Mouse (Mus musculus) limb, embryonic 11.5 days (tissue): ENCODE results near the gene Apopt1. TPM values are rescaled to one million over a fixed set of nuclear protein-coding genes. Genes with fewer than 3 reads are reported as not detected.
"Not testable (repeated sequence)": the region's sequence is repeated elsewhere in the genome, so short reads cannot be mapped to it uniquely, and the experiment has no call there.

ENCODE experiments used
- ATAC-seq: fragments of 200-750 bp; cut with Nextera tagmentation; 2 replicates; pipeline ENCODE4 v1.8.0; 2017; ENCODE audit warnings: low read depth; ENCODE audit not compliant: insufficient number of reproducible peaks, low FRiP score, low TSS enrichment
- DNase-seq: peaks from one replicate; pipeline ENCODE4 v3.0.0-alpha.2; 2015; ENCODE audit warnings: low spot score
- H3K27ac ChIP-seq: fragments of 300-500 bp; sonication (generic); replicated peaks from 2 replicates; pipeline ENCODE4 v1.5.1; 2014; ENCODE audit warnings: low read depth, mild to moderate bottlenecking, low read length
- H3K27me3 ChIP-seq: fragments of 300-500 bp; sonication (generic); 2 replicates; pipeline ENCODE4 v1.6.1; 2014; ENCODE audit warnings: mild to moderate bottlenecking, low read length, mixed read lengths; ENCODE audit not compliant: control insufficient read depth, insufficient read depth
- H3K36me3 ChIP-seq: fragments of 300-500 bp; sonication (generic); 2 replicates; pipeline ENCODE4 v1.6.1; 2014; ENCODE audit warnings: mild to moderate bottlenecking, low read length, moderate library complexity, mixed read lengths; ENCODE audit not compliant: control insufficient read depth, insufficient read depth
- H3K4me1 ChIP-seq: fragments of 300-500 bp; sonication (generic); 2 replicates; pipeline ENCODE4 v1.6.1; 2014; ENCODE audit warnings: low read length, mixed read lengths; ENCODE audit not compliant: control insufficient read depth, insufficient read depth
- H3K4me2 ChIP-seq: fragments of 300-500 bp; sonication (generic); 2 replicates; pipeline ENCODE4 v1.6.1; 2014; ENCODE audit warnings: low read depth, mild to moderate bottlenecking, moderate library complexity; ENCODE audit not compliant: severe bottlenecking
- H3K4me3 ChIP-seq: fragments of 300-500 bp; sonication (generic); 2 replicates; pipeline ENCODE4 v1.5.1; 2014; ENCODE audit warnings: low read depth, low read length
- H3K9ac ChIP-seq: fragments of 300-500 bp; sonication (generic); 2 replicates; pipeline ENCODE4 v1.6.1; 2014; ENCODE audit warnings: mild to moderate bottlenecking, low read length
- H3K9me3 ChIP-seq: fragments of 300-500 bp; sonication (generic); 2 replicates; pipeline ENCODE4 v1.6.1; 2016; ENCODE audit warnings: low read length; ENCODE audit not compliant: control insufficient read depth
- WGBS: fragments of 180-500 bp; shearing (Covaris S2); extraction: QIAGEN DNeasy Blood & Tissue Kit; methylation state at CpG from one replicate; pipeline ENCODE4 v1.1.7; 2014; 5-methylcytosine and 5-hydroxymethylcytosine counted together
- polyA plus RNA-seq: library from polyadenylated mRNA; unstranded; fragments of >200 nt; fragmentation: Nextera tagmentation; extraction: Ambion mirVana; gene quantifications from 2 replicates; pipeline ENCODE4 v1.2.1, GENCODE M21; 2014

Apopt1 gene
- polyA plus RNA-seq, 1 experiment from 2014 or later = 55.1 TPM

DNA sequence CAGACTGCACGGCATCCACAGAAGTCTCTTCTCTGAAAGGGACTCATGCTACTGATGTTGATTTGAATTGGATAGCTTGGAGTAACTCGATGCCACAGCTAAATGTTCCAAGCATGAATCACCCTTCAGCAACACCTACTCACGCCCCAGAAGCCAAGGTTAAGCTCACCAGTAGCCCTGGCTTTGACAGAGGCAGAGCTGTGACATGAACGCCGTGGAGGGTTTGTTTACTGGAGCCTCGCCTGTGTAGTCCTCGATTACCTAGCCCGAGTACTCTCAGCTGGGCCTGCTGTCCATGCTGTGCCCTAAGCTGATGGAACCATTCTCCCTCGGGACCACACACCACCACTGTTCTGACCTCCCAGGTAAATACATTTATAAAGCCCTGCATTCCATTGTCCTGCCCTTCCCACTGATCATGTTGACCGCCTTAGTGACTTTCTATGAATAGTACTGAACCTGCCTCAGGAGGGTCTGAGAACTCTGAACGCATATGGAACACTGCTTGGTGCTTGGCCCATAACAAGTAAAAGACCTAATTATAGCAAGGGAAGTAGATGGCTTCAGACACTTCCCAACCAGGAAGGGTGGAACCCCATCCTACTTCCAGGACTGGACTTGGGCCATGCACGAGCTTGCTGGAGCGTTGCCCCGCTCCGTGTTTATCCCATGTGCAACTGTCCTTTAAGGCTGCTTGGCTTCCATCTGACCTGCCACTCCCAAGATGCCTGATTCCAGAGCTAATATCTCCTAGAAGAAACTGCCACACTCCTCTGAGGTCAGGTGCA, 7.7 kb upstream of the Apopt1 start:
- ATAC-seq (no peak), DNase-seq (no peak)
- Histone ChIP-seq H3K27ac (no peak overlapping the region), H3K9me3 (no peaks in the 10 kb centered on the region), H3K4me2 (no peak overlapping the region), H3K9ac (no peak overlapping the region), H3K4me1 (no peaks in the 10 kb centered on the region; the same call in 1 of the 2 replicates), H3K36me3 (peaks cover 17% of the 10 kb centered on the region), H3K27me3 (no peaks in the 10 kb centered on the region), H3K4me3 (no peak overlapping the region)
- WGBS = 71% methylated on average over 15 of the region's 15 CpGs

DNA sequence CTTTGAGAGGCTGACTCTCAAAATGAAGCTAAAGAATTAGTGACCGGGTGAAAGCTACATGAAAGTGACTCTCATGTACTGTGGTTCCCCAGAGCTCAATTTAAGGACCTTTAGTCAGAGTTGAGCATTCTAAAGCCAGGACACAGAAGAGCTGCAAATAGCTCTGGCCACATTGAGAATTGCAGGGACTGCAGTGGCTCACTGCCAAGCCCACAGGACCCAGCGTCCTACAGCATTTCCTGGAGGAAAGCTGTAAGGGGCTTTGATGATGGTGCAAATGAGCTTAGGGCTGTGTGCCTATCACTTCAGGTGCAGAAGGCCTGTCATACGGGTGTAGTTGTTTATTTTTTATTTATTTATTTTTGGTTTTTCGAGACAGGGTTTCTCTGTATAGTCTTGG, 4.9 kb upstream of the Apopt1 start:
- Histone ChIP-seq H3K4me3 (no peak overlapping the region), H3K36me3 (peaks cover 22% of the 10 kb centered on the region), H3K9ac (no peak overlapping the region), H3K4me2 (no peak overlapping the region), H3K9me3 (no peaks in the 10 kb centered on the region), H3K27ac (no peak overlapping the region), H3K4me1 (peaks cover 7% of the 10 kb centered on the region), H3K27me3 (no peaks in the 10 kb centered on the region)
- DNase-seq = no peak
- no peak for ATAC-seq
- 83% methylated on average over 4 of the region's 4 CpGs for WGBS

DNA sequence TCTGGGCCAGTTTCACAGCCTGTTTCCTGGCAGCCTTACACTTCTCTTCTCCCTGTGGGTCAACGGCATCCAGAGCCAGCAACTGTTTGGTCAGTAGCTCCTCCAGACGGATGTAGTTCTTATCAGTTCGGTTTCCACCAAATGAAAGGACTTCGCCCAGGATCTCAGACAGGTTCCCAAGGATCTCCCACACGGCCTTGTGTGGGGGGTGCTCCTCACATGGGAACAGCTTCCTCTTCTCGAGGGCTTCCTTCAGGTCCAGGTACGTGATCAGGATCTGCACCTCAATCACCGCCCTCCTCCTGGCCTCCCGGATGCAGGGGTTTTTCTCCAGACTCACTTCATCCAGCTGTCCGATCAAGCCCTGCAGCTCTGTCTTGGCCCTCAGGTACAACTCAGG, 3.0 kb upstream of the Apopt1 start:
- Histone ChIP-seq H3K9me3 (no peaks in the 10 kb centered on the region), H3K4me3 (no peak overlapping the region), H3K9ac (no peak overlapping the region), H3K27ac (no peak overlapping the region), H3K36me3 (peaks cover 22% of the 10 kb centered on the region), H3K27me3 (no peaks in the 10 kb centered on the region), H3K4me1 (peaks cover 7% of the 10 kb centered on the region), H3K4me2 (no peak overlapping the region)
- 95% methylated on average over 10 of the region's 10 CpGs for WGBS
- DNase-seq (no peak), ATAC-seq (no peak)

DNA sequence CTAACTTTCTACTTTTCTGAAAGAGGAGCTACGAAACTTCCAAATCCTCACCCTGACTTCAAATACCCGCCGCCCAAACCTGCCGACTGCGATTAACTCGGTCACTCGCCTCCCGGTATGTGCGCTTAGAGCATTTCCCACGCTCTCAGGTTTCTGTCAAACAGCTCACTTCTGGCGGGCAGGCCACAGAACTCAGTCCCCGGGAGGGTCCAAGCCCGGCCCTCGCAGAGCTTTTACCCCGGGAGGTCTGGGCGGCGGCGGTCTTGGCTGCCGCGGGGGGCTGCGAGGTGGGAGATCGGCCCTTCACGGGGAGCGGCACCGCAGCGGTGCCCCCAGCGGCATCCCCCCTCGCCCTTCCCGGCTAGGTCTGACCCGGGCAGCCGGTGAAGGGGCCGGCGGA, 585 bp upstream of the Apopt1 start:
- Histone ChIP-seq H3K4me1 (peaks cover 7% of the 10 kb centered on the region), H3K4me3 (peak overlapping the region; percentile 99), H3K27me3 (no peaks in the 10 kb centered on the region), H3K27ac (peak overlapping the region; percentile 65), H3K9me3 (no peaks in the 10 kb centered on the region), H3K9ac (peak overlapping the region; percentile 93), H3K4me2 (peak overlapping the region; percentile 84), H3K36me3 (peaks cover 22% of the 10 kb centered on the region)
- DNase-seq = peak; percentile 64
- under 1% methylated on average over 33 of the region's 33 CpGs for WGBS
- peak; percentile 65 for ATAC-seq

DNA sequence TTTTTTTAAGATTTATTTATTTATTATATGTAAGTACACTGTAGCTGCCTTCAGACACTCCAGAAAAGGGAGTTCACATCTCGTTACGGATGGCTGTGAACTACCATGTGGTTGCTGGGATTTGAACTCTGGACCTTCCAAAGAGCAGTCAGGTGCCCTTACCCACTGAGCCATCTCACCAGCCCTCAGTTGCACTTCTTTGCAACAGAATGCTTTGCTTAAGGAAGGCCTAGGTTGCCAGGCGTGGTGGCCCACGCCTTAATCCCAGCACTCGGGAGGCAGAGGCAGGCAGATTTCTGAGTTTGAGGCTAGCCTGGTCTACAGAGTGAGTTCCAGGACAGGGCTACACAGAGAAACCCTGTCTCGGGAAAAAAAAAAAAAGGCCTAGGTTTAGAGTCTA, 819 bp downstream of the Apopt1 start:
- not testable (repeated sequence) for H3K27me3 ChIP-seq, DNase-seq, H3K9ac ChIP-seq, H3K27ac ChIP-seq, H3K4me1 ChIP-seq, ATAC-seq, H3K9me3 ChIP-seq
- peak overlapping the region; percentile 21; the same call in 1 of the 2 replicates for H3K4me2 ChIP-seq
- peaks cover 12% of the 10 kb centered on the region for H3K36me3 ChIP-seq
- peak overlapping the region; percentile 99 for H3K4me3 ChIP-seq
- 82% methylated on average over 6 of the region's 6 CpGs for WGBS

DNA sequence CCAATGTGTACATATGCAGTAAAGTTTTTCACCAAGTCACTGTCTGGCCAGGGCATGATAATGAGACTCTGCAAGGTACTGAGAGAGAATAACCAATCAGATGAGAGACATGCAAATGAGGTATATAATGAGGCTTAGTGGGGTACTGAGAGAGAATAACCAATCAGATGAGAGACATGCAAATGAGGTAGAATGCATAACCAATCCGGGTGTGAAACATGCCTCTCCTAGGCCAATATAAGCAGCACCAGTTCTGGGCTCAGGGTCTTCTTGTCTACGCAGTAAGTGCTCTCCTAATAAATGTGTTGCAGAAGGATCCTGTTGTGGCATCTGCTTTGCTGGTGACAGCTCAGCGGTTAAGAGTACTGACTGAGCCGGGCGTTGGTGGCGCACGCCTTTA, 3.4 kb downstream of the Apopt1 start:
- no peak overlapping the region for H3K9ac ChIP-seq
- ATAC-seq = no peak
- H3K36me3 ChIP-seq = no peaks in the 10 kb centered on the region; the same call in 1 of the 2 replicates
- H3K4me3 ChIP-seq = no peak overlapping the region
- peaks cover 5% of the 10 kb centered on the region for H3K4me1 ChIP-seq
- no peaks in the 10 kb centered on the region for H3K27me3 ChIP-seq
- no peak overlapping the region for H3K27ac ChIP-seq
- WGBS = 95% methylated on average over 7 of the region's 7 CpGs
- no peak for DNase-seq
- no peaks in the 10 kb centered on the region for H3K9me3 ChIP-seq
- H3K4me2 ChIP-seq = no peak overlapping the region

DNA sequence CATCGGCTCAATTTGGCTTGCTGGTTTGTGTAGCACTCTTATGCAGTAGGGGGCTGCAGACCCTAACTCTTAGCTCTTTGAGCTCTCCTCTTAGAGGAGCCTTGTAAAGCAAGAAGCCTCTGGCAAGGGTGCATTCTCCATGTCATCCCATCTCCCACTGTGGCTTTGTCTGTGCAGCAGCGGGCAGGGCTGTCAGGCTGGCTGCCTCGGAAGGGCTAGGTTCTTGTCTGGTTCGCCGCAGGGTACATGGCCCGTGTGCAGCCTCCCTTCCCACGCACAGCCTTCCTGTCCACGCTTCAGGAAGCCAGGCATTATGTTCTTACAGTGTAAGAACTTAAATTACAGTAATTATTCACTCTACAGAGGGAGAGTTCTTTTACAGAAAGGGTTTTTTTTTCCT, 5.6 kb downstream of the Apopt1 start:
- ATAC-seq (no peak), DNase-seq (no peak)
- no peak overlapping the region for H3K4me2 ChIP-seq
- H3K9ac ChIP-seq = no peak overlapping the region
- no peak overlapping the region for H3K4me3 ChIP-seq
- H3K36me3 ChIP-seq = peaks cover 1% of the 10 kb centered on the region; the same call in 1 of the 2 replicates
- no peaks in the 10 kb centered on the region for H3K27me3 ChIP-seq
- H3K27ac ChIP-seq = no peak overlapping the region
- 81% methylated on average over 8 of the region's 8 CpGs for WGBS
- H3K9me3 ChIP-seq = no peaks in the 10 kb centered on the region
- no peaks in the 10 kb centered on the region for H3K4me1 ChIP-seq

DNA sequence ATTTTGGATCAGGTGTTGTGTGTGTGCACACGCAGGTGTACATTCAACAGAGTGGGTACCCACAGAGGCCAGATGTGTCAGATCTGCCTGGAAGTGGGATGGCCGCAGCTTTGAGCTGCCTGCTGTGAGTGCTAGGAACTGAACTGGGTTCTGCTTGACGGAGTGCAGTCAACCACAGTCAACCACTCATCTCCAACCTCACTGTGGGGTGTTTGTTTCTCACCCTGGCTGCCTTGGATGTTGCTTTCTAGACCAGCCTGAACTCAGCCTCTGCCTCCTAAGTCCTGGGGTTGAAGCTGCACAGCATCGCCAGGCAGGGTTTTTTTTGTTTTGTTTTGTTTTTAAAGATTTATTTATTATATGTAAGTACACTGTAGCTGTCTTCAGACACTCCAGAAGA, 7.2 kb downstream of the Apopt1 start:
- ATAC-seq (no peak), DNase-seq (no peak)
- WGBS = 85% methylated on average over 4 of the region's 4 CpGs
- Histone ChIP-seq H3K4me3 (no peak overlapping the region), H3K27me3 (no peaks in the 10 kb centered on the region), H3K9me3 (no peaks in the 10 kb centered on the region), H3K4me1 (no peaks in the 10 kb centered on the region), H3K4me2 (no peak overlapping the region), H3K36me3 (peaks cover 2% of the 10 kb centered on the region; the same call in 1 of the 2 replicates), H3K9ac (no peak overlapping the region), H3K27ac (no peak overlapping the region)
